Comparison of ENCODE assay signal across 8 mouse cellular contexts in the genomic region with DNA sequence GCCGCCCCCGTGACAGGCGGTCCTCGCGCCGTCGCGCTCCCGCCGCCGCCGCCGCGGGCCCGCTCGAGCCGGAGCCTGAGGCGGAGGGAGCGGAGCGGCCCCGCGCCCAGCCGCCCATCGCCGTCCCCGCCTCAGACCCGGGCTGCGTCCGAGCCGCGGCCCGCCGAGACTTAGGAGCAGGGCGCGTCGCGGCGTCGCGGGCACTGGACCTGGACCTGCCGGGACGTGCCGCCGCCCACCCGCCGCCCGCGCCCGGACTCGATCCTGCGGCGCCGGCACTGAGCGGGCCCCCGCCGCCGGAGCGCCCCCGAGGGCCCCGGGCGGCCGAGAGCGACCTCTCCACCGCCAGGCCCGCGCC. TPM values are rescaled to one million over a fixed set of nuclear protein-coding genes. Genes with fewer than 3 reads are reported as not detected.
DNase-seq lines count a peak whose midpoint lies in the region; ATAC-seq and TF ChIP-seq lines count a peak whose summit lies in the region.

No protein-coding gene starts in this region.

- ATAC-seq in forebrain, embryonic 16.5 days: peak; percentile 18
- peak; percentile 35 for ATAC-seq in liver, embryonic 16.5 days (ENCODE audit: low read depth)
- no peak for ATAC-seq in monocyte, adult 5-6 weeks (replicated peaks; ENCODE audit: insufficient number of reproducible peaks, low FRiP score, low TSS enrichment, poor library complexity, severe bottlenecking)

- no peaks in the 10 kb centered on the region for H3K36me3 ChIP-seq in kidney, adult 2 months (ENCODE audit: control insufficient read depth, insufficient read depth, low read length)
- no peaks in the 10 kb centered on the region for H3K36me3 ChIP-seq in forebrain, embryonic 16.5 days (ENCODE audit: control insufficient read depth, insufficient read depth)
- H3K36me3 ChIP-seq in liver, embryonic 16.5 days (ENCODE audit: control insufficient read depth, insufficient read depth): no peaks in the 10 kb centered on the region

- no peaks in the 10 kb centered on the region for H3K9me3 ChIP-seq in forebrain, embryonic 16.5 days (ENCODE audit: control insufficient read depth, low read length)
- H3K9me3 ChIP-seq in liver, embryonic 16.5 days (replicated peaks; ENCODE audit: control insufficient read depth, low read length): no peaks in the 10 kb centered on the region

- no peak for TF ChIP-seq CTCF in kidney, adult 2 months (conservative IDR thresholded peaks at IDR 0.05; ENCODE audit: insufficient read depth, insufficient read length, low read depth, low read length)

- DNase-seq in kidney, adult 2 months: no peak
- DNase-seq in kidney, adult 11 months: no peak
- peak; percentile 23 for DNase-seq in ZHBTc4 (ENCODE audit: low read depth, low spot score)
- no peak for DNase-seq in yolk sac, embryonic 10.5 days (ENCODE audit: low spot score)
- no peak for DNase-seq in layer of hippocampus, postnatal 14 days (ENCODE audit: low spot score in 2 of 2)

- peak overlapping the region; percentile 70 for H3K27ac ChIP-seq in kidney, adult 2 months (ENCODE audit: insufficient read depth, low read depth, low read length)
- peak overlapping the region; percentile 97 for H3K27ac ChIP-seq in forebrain, embryonic 16.5 days (ENCODE audit: low read length)
- H3K27ac ChIP-seq in liver, embryonic 16.5 days (ENCODE audit: low read length): peak overlapping the region; percentile 79

- H3K4me3 ChIP-seq in kidney, adult 2 months (ENCODE audit: insufficient read depth, low read depth, low read length): peak overlapping the region; percentile 58
- H3K4me3 ChIP-seq in forebrain, embryonic 16.5 days (replicated peaks; ENCODE audit: low read length): peak overlapping the region; percentile 67
- peak overlapping the region; percentile 85 for H3K4me3 ChIP-seq in liver, embryonic 16.5 days (ENCODE audit: low read depth, low read length)

- H3K4me2 ChIP-seq in forebrain, embryonic 16.5 days (ENCODE audit: low read length): peak overlapping the region; percentile 90
- peak overlapping the region; percentile 98 for H3K4me2 ChIP-seq in liver, embryonic 16.5 days (ENCODE audit: low read depth, low read length)

- peaks cover 8% of the 10 kb centered on the region; the same call in 1 of the 2 replicates for H3K4me1 ChIP-seq in kidney, adult 2 months (ENCODE audit: control insufficient read depth, insufficient read depth, low read length)
- H3K4me1 ChIP-seq in forebrain, embryonic 16.5 days (replicated peaks; ENCODE audit: control insufficient read depth, insufficient read depth, low read length): peaks cover 39% of the 10 kb centered on the region
- peaks cover 25% of the 10 kb centered on the region for H3K4me1 ChIP-seq in liver, embryonic 16.5 days (ENCODE audit: control insufficient read depth, low read depth, low read length)

- H3K9ac ChIP-seq in forebrain, embryonic 16.5 days (replicated peaks; ENCODE audit: low read depth, low read length): peak overlapping the region; percentile 86
- peak overlapping the region; percentile 80 for H3K9ac ChIP-seq in liver, embryonic 16.5 days (ENCODE audit: low read depth, low read length)

- WGBS in kidney, adult 2 months: 2% methylated on average over 58 of the region's 66 CpGs
- WGBS in forebrain, embryonic 16.5 days: under 1% methylated on average over 61 of the region's 66 CpGs
- under 1% methylated on average over 49 of the region's 66 CpGs for WGBS in liver, embryonic 16.5 days (ENCODE audit: insufficient replicate concordance)

- no peaks in the 10 kb centered on the region for H3K27me3 ChIP-seq in kidney, adult 2 months (replicated peaks; ENCODE audit: control insufficient read depth, insufficient read depth, low read length)
- no peaks in the 10 kb centered on the region for H3K27me3 ChIP-seq in forebrain, embryonic 16.5 days (replicated peaks; ENCODE audit: control insufficient read depth, insufficient read depth, low read length)
- H3K27me3 ChIP-seq in liver, embryonic 16.5 days (ENCODE audit: control insufficient read depth, insufficient read depth, low read depth, low read length): peaks cover 26% of the 10 kb centered on the region

- no peak for TF ChIP-seq POLR2A in kidney, adult 2 months (IDR thresholded peaks at IDR 0.05; ENCODE audit: low read depth, low read length)

RNA-seq across cellular contexts. Expression of gene Tnrc6c, which starts 0.8 kb away (rescaled TPM):
- polyA plus RNA-seq in kidney, adult 2 months (2012; rRNA removed): 14.9 and 16.8 TPM in 2 replicates
- 28.0 and 29.7 TPM in 2 replicates for polyA plus RNA-seq in forebrain, embryonic 16.5 days (2015; fragmentation: Nextera tagmentation; extraction: Ambion mirVana)
- polyA plus RNA-seq in liver, embryonic 16.5 days (2015; fragmentation: Nextera tagmentation; extraction: Ambion mirVana): 2.1 and 2.4 TPM in 2 replicates
- total RNA-seq in monocyte, adult 5-6 weeks (2017): 20.2 to 43.0 TPM (median 22.1 TPM) in 3 replicates
- total RNA-seq in layer of hippocampus, postnatal 14 days (2021): 10 to 100 TPM; 61.8 to 67.9 TPM
